Mouse (Mus musculus) mouse embryonic stem cell (cell line): ENCODE results near the gene Rabggta.
"Not testable (repeated sequence)": the region's sequence is repeated elsewhere in the genome, so short reads cannot be mapped to it uniquely, and the experiment has no call there.

Source experiments
- in situ Hi-C, 2 experiments: fragments of 300-500 bp; cut with MboI; formaldehyde crosslinking; loops; 1 replicate in 1 of 2; 3 replicates in 1 of 2; pipeline ENCODE4 v1.14.3; 2019 to 2020; ENCODE audit warnings: low sequenced_read_pairs in 2 of 2, low pct_unique_long_range_greater_than_20kb in 1 of 2, mixed read lengths in 1 of 2; ENCODE audit not compliant: unreplicated experiment in 1 of 2

The Rabggta gene

GRCm38 (mm10) chr14:55721700-55722437 is at the start of gene Rabggta:
Rabggta (minus strand) TSS chr14:55722263.
- in situ Hi-C loops: no loop called here

GRCm38 (mm10) chr14:55769087-55769703 is 47.1 kb upstream of the Rabggta start:
- in situ Hi-C loops: no loop called here

- in situ Hi-C loops: no loop called here
These were observed 46.5 kb upstream of the Rabggta start for GRCm38 (mm10) chr14:55768555-55768954.

DNA sequence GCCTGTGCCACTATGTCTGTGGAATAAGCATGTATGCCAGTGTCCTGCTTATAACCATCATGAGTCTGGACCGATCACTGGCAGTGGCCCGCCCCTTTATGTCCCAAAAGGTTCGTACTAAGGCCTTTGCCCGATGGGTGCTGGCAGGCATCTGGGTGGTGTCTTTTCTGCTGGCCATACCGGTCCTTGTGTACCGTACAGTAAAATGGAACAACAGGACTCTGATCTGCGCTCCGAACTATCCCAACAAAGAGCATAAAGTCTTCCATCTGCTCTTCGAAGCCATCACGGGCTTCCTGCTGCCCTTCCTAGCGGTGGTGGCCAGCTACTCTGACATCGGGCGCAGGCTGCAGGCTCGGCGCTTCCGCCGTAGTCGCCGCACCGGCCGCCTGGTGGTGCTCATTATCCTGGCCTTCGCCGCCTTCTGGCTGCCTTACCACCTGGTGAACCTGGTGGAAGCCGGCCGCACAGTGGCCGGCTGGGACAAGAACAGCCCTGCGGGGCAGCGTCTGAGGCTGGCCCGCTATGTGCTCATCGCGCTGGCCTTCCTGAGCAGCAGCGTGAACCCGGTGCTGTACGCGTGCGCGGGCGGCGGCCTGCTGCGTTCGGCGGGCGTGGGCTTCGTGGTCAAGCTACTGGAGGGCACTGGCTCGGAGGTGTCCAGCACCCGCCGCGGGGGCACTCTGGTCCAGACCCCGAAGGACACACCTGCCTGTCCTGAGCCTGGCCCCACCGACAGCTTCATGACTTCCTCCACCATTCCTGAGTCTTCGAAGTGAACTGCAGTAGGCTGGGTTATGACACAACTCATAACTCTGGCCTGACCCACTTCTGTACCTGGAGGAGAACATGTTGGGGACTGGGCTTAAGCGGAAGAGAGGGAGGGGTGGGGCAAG is 45.7 kb upstream of the Rabggta start:
- in situ Hi-C loops: no loop called here

- in situ Hi-C loops: no loop called here
These were observed 43.6 kb upstream of the Rabggta start, which contains the start of gene Ltb4r1 for GRCm38 (mm10) chr14:55765696-55766095. Ltb4r1 (plus strand) TSS chr14:55765962.

- in situ Hi-C loops: no loop called here
These were observed 41.1 kb upstream of the Rabggta start for GRCm38 (mm10) chr14:55763166-55763565.

GRCm38 (mm10) chr14:55762001-55762821 is 40.1 kb upstream of the Rabggta start:
- in situ Hi-C loops: no loop called here

GRCm38 (mm10) chr14:55761163-55761562 is 39.1 kb upstream of the Rabggta start, which contains the start of gene Ltb4r2:
Ltb4r2 (plus strand) TSS chr14:55761428.
- in situ Hi-C loops: no loop called here

DNA sequence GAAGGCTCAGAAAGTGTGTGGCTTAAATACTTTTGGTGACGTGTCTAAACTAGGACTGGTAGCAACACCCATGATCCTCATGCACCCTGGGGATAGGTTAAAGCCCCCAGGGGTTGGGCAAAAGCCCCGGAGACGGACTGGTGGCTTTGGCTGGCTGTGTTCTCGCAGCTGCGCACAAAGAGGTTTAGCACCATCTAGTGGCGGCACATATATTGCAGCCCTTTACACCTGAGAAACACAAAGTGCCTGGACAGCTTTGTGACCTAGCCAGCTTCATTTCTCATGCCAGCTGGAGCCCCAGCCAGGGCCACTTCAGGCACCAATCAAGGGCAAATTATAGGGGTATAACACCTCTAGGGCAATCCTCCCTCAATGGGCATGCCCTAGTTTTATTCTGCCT is 38.1 kb upstream of the Rabggta start:
- in situ Hi-C loops: not testable (repeated sequence)

GRCm38 (mm10) chr14:55758363-55758784 is 36.3 kb upstream of the Rabggta start, which contains the start of gene Cideb:
Cideb (minus strand) TSS chr14:55758458.
- in situ Hi-C loops: no loop called here

GRCm38 (mm10) chr14:55757566-55757965 is 35.5 kb upstream of the Rabggta start:
- in situ Hi-C loops: no loop called here

DNA sequence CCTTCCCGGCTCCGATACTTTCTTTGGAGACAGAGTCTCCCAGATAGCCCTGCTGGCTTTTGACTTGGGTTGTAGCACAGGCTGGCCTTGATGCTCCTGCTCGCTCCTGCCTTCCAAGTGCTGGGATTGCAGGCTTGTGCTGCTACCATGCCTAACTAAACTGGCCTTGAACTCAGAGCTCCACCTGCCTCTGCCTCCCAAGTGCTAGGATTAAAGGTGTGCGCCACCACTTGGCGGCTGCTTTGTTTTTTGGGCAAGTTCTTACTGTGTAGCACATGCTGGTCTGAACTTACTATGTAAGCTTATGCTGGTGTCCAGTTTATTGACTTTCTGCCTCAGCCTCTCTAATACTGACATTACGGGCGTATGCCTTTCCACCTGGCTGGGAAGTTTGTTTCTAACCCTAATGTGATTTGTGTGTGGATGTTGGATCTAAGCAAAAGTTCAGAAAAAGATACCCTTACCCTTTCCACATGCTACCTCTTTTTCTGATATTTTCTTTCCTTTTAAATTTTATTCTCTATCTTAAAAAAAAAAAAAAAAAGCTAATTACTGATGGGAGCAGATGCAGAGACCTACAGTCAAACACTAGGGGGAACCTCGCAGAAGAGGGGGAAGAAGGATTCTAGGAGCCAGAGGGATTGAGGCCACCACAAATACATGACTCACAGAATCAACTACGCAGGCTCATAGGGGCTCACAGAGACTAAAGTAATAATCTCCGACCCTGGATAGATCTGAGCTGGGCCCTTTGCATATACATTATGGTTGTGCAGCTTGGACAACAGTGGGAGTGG is 25.2 kb upstream of the Rabggta start:
- in situ Hi-C loops: no loop called here

GRCm38 (mm10) chr14:55745861-55746237 is 23.8 kb upstream of the Rabggta start:
- in situ Hi-C loops: no loop called here

DNA sequence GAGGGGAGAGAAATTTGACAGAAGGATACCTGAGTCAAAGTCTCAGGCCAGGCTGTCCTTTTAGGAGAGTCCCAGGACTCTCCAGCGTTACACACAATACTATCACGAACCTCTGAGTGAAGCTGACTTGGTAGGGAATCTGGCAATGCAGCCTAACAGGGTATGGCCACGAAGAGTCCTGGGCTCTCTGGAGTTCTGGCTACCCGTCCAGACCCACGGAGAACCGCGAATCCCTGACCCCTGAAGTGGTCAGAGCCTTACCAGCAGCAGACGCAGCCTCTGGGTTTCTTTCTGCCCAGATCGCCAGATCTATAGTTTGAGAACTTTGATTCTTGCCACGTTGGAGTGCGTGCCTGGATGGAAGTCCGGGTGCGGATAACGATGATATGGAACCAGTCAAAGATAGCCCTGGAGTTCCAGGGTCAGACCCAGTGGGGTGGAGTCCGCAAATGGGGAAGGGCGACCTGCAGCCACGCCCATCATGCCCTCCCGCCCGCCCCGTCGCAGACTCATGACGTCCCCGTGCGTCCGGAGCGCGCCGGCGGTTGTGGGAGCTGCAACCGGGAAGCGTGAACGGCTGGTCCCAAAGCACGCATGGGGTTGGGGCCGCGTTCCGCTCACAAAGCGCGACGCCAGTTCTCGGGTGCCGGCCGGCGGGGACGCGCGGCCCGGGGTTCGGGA is 23.3 kb upstream of the Rabggta start, which contains the start of the genes Dhrs1 and Nop9:
TSS of gene Dhrs1 (minus strand) at position 511 of the 681 bp plus-strand sequence.
TSS of gene Nop9 (plus strand) at position 514 of the 681 bp plus-strand sequence.
- in situ Hi-C loops: no loop called here

DNA sequence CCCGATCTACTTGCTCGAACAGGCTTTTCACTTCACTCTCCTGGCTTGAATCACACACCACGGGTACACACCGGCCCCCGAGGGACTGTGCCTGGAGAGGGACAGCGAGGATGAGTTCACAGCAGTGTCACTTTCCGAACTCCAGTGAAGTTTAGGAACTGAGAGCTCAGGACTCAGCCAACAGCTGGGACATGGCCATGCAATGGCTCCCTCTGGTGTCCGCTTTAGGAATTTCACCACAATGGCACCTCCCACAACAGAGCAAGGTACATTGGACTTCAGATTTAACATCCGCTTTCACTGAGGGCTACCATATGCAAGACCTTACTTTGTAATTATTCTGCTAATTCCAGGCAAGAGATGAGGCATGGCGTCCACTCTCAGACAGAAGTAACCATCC is 21.6 kb upstream of the Rabggta start:
- in situ Hi-C loops: loop anchor here (5.0 kb wide), 1 partner anchor 61 kb away; the partner anchor contains the start of gene Tinf2 (in 2 of the 2)

GRCm38 (mm10) chr14:55737086-55737687 is 15.1 kb upstream of the Rabggta start:
- in situ Hi-C loops: no loop called here
